Mouse (Mus musculus) kidney, adult 2 months (tissue): ENCODE results near the gene Kdm5b.

Experiments used
- CTCF ChIP-seq: fragments of 200-500 bp; conservative IDR thresholded peaks from 2 replicates; pipeline ENCODE4 v1.5.1; 2011; ENCODE audit warnings: low read depth, mild to moderate bottlenecking, control low read depth, low read length, moderate library complexity, mixed read lengths; ENCODE audit not compliant: insufficient read depth, insufficient read length
- POLR2A ChIP-seq: fragments of 200-500 bp; IDR thresholded peaks from one replicate; pipeline ENCODE4 v1.6.1; 2011; ENCODE audit warnings: low read depth, low read length, control low read depth

GRCm38 (mm10) chr1:134516491-134517198 lies 43.3 kb upstream of the Kdm5b start:
- TF ChIP-seq CTCF (no peak), POLR2A (no peak)
